12 mouse cellular contexts compared by ENCODE assay signal in the genomic region with DNA sequence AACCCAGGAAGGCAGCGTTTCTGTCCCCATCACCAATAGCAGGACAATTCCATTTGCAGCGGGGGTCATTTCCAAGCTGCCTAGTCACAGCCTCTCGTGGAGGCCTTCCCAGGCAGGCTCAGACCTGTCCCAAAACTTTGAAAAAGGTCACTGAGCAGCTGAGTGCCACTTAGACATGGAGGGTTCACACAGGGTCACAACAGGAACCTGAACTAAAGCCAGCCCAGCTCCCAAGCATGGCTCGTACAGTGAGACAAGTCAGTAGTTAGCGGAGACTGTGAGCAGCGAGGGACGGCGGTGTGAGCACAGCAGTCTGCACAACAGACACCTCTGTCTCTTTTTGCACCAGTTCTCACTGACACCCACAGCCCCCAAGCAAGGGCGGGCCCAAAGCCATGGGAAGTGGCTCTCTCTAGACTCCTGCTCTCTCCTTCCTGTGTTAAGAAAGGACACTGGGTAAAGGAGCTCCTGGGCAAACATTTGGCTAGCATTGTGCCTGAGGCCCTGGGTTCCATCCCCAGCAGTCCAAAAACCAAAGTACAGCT. TPM values are rescaled to one million over a fixed set of nuclear protein-coding genes. Genes with fewer than 3 reads are reported as not detected.
DNase-seq lines count a peak whose midpoint lies in the region; ATAC-seq lines count a peak whose summit lies in the region.
"Had no signal": no experiment of that assay in that cellular context is flagged by ENCODE, and none has a peak within 500 bp of the region (broad histone marks: within the 10 kb centered on the region; RNA-seq: fewer than 3 reads in every experiment).

No protein-coding gene starts in this region.

- DNase-seq in embryo, embryonic 10 days (ENCODE audit: low spot score) = peak; percentile 16
- no peak for DNase-seq in embryo, embryonic 11 days
- peak; percentile 52 for DNase-seq in lung, postnatal 36 days
- DNase-seq in lung, postnatal 10 days = no peak
- DNase-seq in heart, postnatal 36 days = peak; percentile 30 to 44
- DNase-seq in thymus, postnatal 36 days = peak; percentile 38 to 59
- DNase-seq in cerebellum, postnatal 10 days = no peak
- DNase-seq: forebrain, postnatal 0 days; layer of hippocampus, adult 9-11 months; liver had no signal

- no peak for ATAC-seq in granulocyte monocyte progenitor cell, adult 5-6 weeks (replicated peaks; ENCODE audit: poor library complexity, severe bottlenecking)
- ATAC-seq: forebrain, postnatal 0 days had no signal

- intact Hi-C loops in heart, postnatal 36 days (cut with DNase I) = loop anchor here (2.0 kb wide), 2 partner anchors 45 to 49 kb away; partner anchors contain the start of gene Socs1

RNA-seq across cellular contexts. Expression of gene Socs1, which starts 45.4 kb away (rescaled TPM):
- total RNA-seq in heart, postnatal 36 days (2021) = under 1 TPM; 0.33 to 0.49 TPM
- 0.41 TPM in 1 of 2 replicates, not detected in the other for total RNA-seq in granulocyte monocyte progenitor cell, adult 5-6 weeks (2014; fragmentation: Nextera tagmentation)
- total RNA-seq in granulocyte monocyte progenitor cell, adult 5-6 weeks (2017) = 1.2 TPM in 2 replicates

RNA-seq across cellular contexts. Expression of gene Tnp2, which starts 48.5 kb away (rescaled TPM):
- total RNA-seq in heart, postnatal 36 days (2021) = not detected
- total RNA-seq in granulocyte monocyte progenitor cell, adult 5-6 weeks (2014; fragmentation: Nextera tagmentation) = not detected in 2 replicates
- not detected in 2 replicates for total RNA-seq in granulocyte monocyte progenitor cell, adult 5-6 weeks (2017)
- total RNA-seq: forebrain, postnatal 0 days; neutrophil, adult 5-6 weeks had no signal

RNA-seq across cellular contexts. Expression of gene Prm3, which starts 50.8 kb away (rescaled TPM):
- total RNA-seq in heart, postnatal 36 days (2021) = not detected
- not detected in 2 replicates for total RNA-seq in granulocyte monocyte progenitor cell, adult 5-6 weeks (2014; fragmentation: Nextera tagmentation)
- total RNA-seq in granulocyte monocyte progenitor cell, adult 5-6 weeks (2017) = not detected in 2 replicates
- total RNA-seq: forebrain, postnatal 0 days; neutrophil, adult 5-6 weeks had no signal

RNA-seq across cellular contexts. Expression of gene Prm2, which starts 56.0 kb away (rescaled TPM):
- not detected for total RNA-seq in heart, postnatal 36 days (2021)
- not detected in 2 replicates for total RNA-seq in granulocyte monocyte progenitor cell, adult 5-6 weeks (2014; fragmentation: Nextera tagmentation)
- not detected in 2 replicates for total RNA-seq in granulocyte monocyte progenitor cell, adult 5-6 weeks (2017)
- total RNA-seq: forebrain, postnatal 0 days; neutrophil, adult 5-6 weeks had no signal

Comparison
In these comparisons a context has a peak if more than half of its experiments do, and no peak if none do; other contexts are left out.
1. DNase-seq: peak in embryo, embryonic 10 days (single experiment), lung, postnatal 36 days (single experiment), heart, postnatal 36 days (2 of 2) and thymus, postnatal 36 days (2 of 2); none in embryo, embryonic 11 days (single experiment), lung, postnatal 10 days (single experiment) and cerebellum, postnatal 10 days (0 of 2).